Mouse (Mus musculus): ENCODE measurements around the gene Zswim3.
"Not testable (repeated sequence)": the region's sequence is repeated elsewhere in the genome, so short reads cannot be mapped to it uniquely, and the experiment has no call there.

The Zswim3 gene

GRCm38 (mm10) chr2:164857101-164857821 is 52.4 kb downstream of the Zswim3 start, which contains the start of gene Pltp:
Gene Pltp, minus strand, starts transcription at chr2:164857711.
- DNase-seq: peak; percentile 34

DNA sequence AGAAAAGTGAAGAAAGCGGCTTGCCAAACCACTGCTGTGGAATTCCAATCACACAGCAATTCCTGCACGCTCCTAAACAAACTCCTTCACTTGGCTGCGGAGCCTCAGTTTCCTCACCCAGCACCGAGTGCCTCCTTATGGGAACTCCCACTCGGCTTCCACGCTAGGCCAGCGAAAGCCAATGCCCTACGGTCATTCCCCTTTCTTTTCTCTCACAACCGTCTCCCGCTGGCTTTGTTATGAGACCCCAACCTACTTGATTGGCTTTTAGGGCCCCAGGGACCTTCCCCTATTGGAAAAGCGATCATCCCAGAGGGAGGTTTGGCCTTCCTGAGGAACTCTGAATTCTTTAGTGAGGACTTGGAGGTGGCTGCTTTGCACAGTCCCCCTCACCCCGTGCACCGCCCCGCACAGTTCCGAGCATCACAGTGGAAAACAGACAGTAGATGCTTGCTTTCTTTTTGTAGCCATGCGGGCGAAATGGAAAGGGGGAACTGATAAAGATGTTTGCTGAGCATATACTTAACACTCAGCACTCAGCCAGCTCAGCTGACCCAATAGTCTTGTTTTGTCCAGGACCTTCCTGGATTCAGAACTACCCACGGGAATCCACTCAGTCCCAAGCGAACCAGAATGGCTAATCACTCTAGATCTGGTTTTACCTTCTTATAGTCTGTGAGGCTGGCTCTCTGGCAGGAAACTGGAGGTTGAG is 53.1 kb downstream of the Zswim3 start:
- no peak for DNase-seq

GRCm38 (mm10) chr2:164859155-164859554 is 54.3 kb downstream of the Zswim3 start:
- no peak for DNase-seq

- DNase-seq: no peak
These were observed 54.9 kb downstream of the Zswim3 start for GRCm38 (mm10) chr2:164859640-164860432.

DNA sequence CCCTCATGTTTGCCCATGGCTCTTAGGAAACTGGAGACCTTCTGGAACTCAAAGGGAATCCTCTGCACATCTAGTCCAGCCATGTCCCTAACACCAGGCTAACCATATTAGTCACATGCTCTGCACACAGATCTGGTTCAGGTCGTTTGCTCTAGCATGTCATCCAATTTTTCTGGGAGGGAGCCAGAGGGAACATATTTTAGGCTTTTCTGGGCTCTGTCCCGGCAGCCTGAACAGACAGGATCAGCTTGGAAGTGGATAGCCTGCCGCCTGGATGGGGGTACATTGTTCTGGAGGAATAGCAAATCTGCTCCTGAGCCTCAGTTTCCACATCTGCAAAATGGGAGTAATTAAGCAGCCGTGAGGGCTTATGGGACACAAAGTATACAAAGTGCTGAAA is 56.2 kb downstream of the Zswim3 start:
- no peak for DNase-seq

DNA sequence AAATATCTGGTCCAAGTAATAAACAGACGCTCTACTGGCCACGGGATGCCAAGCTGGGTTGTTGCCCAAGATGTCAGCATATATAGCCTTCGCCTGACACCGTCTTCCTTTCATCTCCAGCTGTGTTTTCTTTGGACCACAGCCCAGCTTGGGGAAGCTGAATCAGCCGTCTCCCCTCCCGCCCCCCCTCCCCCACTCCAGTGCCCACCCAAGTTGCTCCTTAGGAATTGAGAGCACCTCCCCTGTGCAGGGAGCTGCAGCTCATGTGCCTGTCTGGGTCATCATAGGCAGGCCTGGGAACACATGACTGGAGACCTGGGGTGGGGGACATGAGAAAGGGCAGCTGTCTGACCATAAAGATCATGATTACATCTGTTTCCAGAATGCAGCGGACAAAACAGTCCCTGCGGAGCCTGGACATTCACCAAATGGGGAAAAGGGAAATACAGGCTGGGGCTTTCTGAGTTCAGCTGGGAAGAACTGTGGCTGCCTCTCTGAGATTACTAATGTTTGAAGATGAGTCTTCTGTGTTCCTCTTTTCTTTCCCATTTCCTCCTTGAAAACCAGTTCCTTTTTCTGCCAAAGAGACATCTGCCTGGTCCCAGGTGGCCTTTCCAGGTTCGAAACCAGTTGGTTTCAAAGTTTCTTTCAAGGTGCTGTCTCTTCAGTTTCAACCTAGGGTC is 57.4 kb downstream of the Zswim3 start:
- DNase-seq: no peak

- DNase-seq: not testable (repeated sequence)
These were observed 58.5 kb downstream of the Zswim3 start for GRCm38 (mm10) chr2:164863411-164863810.

- no peak for DNase-seq
These were observed 59.7 kb downstream of the Zswim3 start for GRCm38 (mm10) chr2:164864593-164864992.

DNA sequence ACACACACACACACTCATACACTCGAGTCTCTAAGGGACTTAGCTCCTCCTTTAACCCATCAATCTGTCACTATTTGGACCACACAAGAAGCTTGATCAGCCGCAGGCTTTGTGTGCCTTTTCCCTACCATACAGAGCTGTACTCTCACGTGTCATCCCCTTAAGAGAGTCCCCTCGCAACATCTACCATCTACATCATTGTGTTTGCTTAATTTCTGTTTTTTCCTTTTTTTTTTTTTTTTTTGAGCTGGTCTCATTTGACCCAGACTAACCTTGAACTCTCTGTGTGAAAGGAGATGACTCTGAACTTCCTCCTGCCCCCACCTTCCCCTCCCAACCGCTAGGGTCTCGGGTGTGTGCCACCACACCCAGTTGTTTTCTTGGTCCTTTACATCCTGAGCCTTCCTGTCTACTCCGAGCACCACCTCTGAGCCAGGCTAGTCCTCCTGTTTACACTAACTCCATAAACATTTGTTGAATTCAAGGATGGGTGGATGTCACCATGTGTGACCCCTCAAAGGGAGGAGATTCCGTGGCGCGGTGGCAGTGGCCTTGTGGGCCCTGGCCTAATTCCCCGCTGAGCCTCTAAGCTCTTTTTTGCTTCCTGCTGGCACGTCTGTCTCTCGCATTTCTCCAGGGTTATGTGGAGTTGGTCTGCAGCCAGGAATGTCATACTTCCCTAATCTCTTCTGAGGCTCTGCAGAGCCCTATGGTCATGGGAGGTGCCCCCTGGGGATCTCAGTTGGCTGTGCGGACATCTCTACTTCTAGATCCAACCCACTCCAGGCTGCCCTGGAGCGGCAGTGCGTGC is 62.0 kb downstream of the Zswim3 start:
- no peak for DNase-seq

DNA sequence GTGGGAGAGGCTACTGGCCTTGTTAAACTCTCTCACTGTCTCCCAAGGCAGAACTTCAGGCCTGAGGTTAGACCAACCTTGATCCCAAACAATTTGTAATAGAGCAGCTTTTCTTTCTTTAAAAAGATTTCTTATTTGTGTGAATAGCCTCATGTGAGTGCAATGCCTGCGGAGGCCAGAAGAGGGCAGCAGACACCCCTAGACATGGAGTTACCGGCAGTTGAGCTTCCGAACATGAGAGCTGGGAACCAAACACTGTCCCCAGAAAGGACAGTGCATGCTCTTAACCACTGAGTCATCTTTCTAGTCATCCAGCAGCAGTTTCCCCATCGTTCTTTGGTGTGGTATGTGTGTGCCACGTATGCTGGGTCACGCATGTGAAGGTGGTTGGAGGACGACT is 62.7 kb downstream of the Zswim3 start:
- no peak for DNase-seq

- no peak for DNase-seq
These were observed 63.6 kb downstream of the Zswim3 start for GRCm38 (mm10) chr2:164868491-164868890.

Data from right cerebral cortex, postnatal 25 days (tissue).